Mouse (Mus musculus): Measurements from ENCODE around the gene Hint1. TPM values are rescaled to one million over a fixed set of nuclear protein-coding genes. Genes with fewer than 3 reads are reported as not detected.
"Not testable (repeated sequence)": the region's sequence is repeated elsewhere in the genome, so short reads cannot be mapped to it uniquely, and the experiment has no call there.

The Hint1 gene
- polyA plus RNA-seq, 1 experiment: 324 TPM

- TF ChIP-seq CTCF (IDR thresholded peaks at IDR 0.05; ENCODE audit: low read depth, low read length) (no peak), POLR2A (IDR thresholded peaks at IDR 0.05; ENCODE audit: borderline replicate concordance, low read depth, low read length) (no peak)
- H3K4me3 ChIP-seq (ENCODE audit: insufficient read depth, low read length): no peak overlapping the region
- no peak overlapping the region for H3K27ac ChIP-seq (ENCODE audit: insufficient read depth, low read depth, low read length)
- peaks cover 5% of the 10 kb centered on the region for H3K4me1 ChIP-seq (ENCODE audit: control insufficient read depth, insufficient read depth, low read length)
Measured at GRCm38 (mm10) chr11:54840891-54841290, 25.3 kb upstream of the Hint1 start.

- Histone ChIP-seq H3K27ac (ENCODE audit: insufficient read depth, low read depth, low read length) (no peak overlapping the region), H3K4me1 (ENCODE audit: control insufficient read depth, insufficient read depth, low read length) (peaks cover 5% of the 10 kb centered on the region), H3K4me3 (ENCODE audit: insufficient read depth, low read length) (no peak overlapping the region)
- no peak for TF ChIP-seq CTCF (IDR thresholded peaks at IDR 0.05; ENCODE audit: low read depth, low read length)
Measured at GRCm38 (mm10) chr11:54844424-54844823, 21.8 kb upstream of the Hint1 start.

- H3K27ac ChIP-seq (ENCODE audit: insufficient read depth, low read depth, low read length): no peak overlapping the region
- H3K4me3 ChIP-seq (ENCODE audit: insufficient read depth, low read length): no peak overlapping the region
- H3K4me1 ChIP-seq (ENCODE audit: control insufficient read depth, insufficient read depth, low read length): peaks cover 5% of the 10 kb centered on the region
- TF ChIP-seq POLR2A (IDR thresholded peaks at IDR 0.05; ENCODE audit: borderline replicate concordance, low read depth, low read length) (no peak), CTCF (IDR thresholded peaks at IDR 0.05; ENCODE audit: low read depth, low read length) (no peak)
Measured at GRCm38 (mm10) chr11:54844959-54845358, 21.2 kb upstream of the Hint1 start.

- no peak overlapping the region for H3K27ac ChIP-seq (ENCODE audit: insufficient read depth, low read depth, low read length)
- H3K4me3 ChIP-seq (ENCODE audit: insufficient read depth, low read length): no peak overlapping the region
- TF ChIP-seq CTCF (IDR thresholded peaks at IDR 0.05; ENCODE audit: low read depth, low read length) (no peak), POLR2A (IDR thresholded peaks at IDR 0.05; ENCODE audit: borderline replicate concordance, low read depth, low read length) (no peak)
Measured at GRCm38 (mm10) chr11:54845470-54846442, 20.4 kb upstream of the Hint1 start.

GRCm38 (mm10) chr11:54849961-54850758 lies 16.0 kb upstream of the Hint1 start:
- Histone ChIP-seq H3K4me1 (ENCODE audit: control insufficient read depth, insufficient read depth, low read length) (peaks cover 6% of the 10 kb centered on the region), H3K4me3 (ENCODE audit: insufficient read depth, low read length) (no peak overlapping the region), H3K27ac (ENCODE audit: insufficient read depth, low read depth, low read length) (no peak overlapping the region)
- TF ChIP-seq CTCF (IDR thresholded peaks at IDR 0.05; ENCODE audit: low read depth, low read length) (no peak), POLR2A (IDR thresholded peaks at IDR 0.05; ENCODE audit: borderline replicate concordance, low read depth, low read length) (no peak)

More at GRCm38 (mm10) chr11:54845470-54846442, 20.4 kb upstream of the Hint1 start:
- peaks cover 5% of the 10 kb centered on the region for H3K4me1 ChIP-seq (ENCODE audit: control insufficient read depth, insufficient read depth, low read length)

- Histone ChIP-seq H3K27ac (ENCODE audit: insufficient read depth, low read depth, low read length) (no peak overlapping the region), H3K4me3 (ENCODE audit: insufficient read depth, low read length) (no peak overlapping the region), H3K4me1 (ENCODE audit: control insufficient read depth, insufficient read depth, low read length) (peaks cover 6% of the 10 kb centered on the region)
- TF ChIP-seq CTCF (IDR thresholded peaks at IDR 0.05; ENCODE audit: low read depth, low read length) (no peak), POLR2A (IDR thresholded peaks at IDR 0.05; ENCODE audit: borderline replicate concordance, low read depth, low read length) (no peak)
Measured at GRCm38 (mm10) chr11:54851656-54852055, 14.5 kb upstream of the Hint1 start.

GRCm38 (mm10) chr11:54858880-54859279 lies 7.3 kb upstream of the Hint1 start:
- not testable (repeated sequence) for H3K27ac ChIP-seq (ENCODE audit: insufficient read depth, low read depth, low read length); H3K4me1 ChIP-seq (ENCODE audit: control insufficient read depth, insufficient read depth, low read length); H3K4me3 ChIP-seq (ENCODE audit: insufficient read depth, low read length)

- H3K4me3 ChIP-seq (ENCODE audit: insufficient read depth, low read length): peak overlapping the region; percentile 64
- peaks cover 10% of the 10 kb centered on the region for H3K4me1 ChIP-seq (ENCODE audit: control insufficient read depth, insufficient read depth, low read length)
- peak overlapping the region; percentile 45; the same call in 1 of the 2 replicates for H3K27ac ChIP-seq (ENCODE audit: insufficient read depth, low read depth, low read length)
- TF ChIP-seq CTCF (IDR thresholded peaks at IDR 0.05; ENCODE audit: low read depth, low read length): no peak
- TF ChIP-seq POLR2A (IDR thresholded peaks at IDR 0.05; ENCODE audit: borderline replicate concordance, low read depth, low read length): no peak
Measured at GRCm38 (mm10) chr11:54859322-54860165, 6.6 kb upstream of the Hint1 start.

- peak within 1 kb of the TSS; percentile 92 for H3K27ac ChIP-seq (ENCODE audit: insufficient read depth, low read depth, low read length)
- peaks cover 14% of the 10 kb centered on the region for H3K4me1 ChIP-seq (ENCODE audit: control insufficient read depth, insufficient read depth, low read length)
- TF ChIP-seq POLR2A (IDR thresholded peaks at IDR 0.05; ENCODE audit: borderline replicate concordance, low read depth, low read length) (no peak), CTCF (IDR thresholded peaks at IDR 0.05; ENCODE audit: low read depth, low read length) (no peak)
- peak within 1 kb of the TSS; percentile 69 for H3K4me3 ChIP-seq (ENCODE audit: insufficient read depth, low read length)
Measured at GRCm38 (mm10) chr11:54860256-54861038, 5.7 kb upstream of the Hint1 start, which contains the start of gene Lyrm7. Gene Lyrm7 (minus strand): TSS chr11:54860916.

All from bone marrow macrophage, adult 2 months (primary cell).